Mouse (Mus musculus): ENCODE measurements around the gene S100a6. TPM values are rescaled to one million over a fixed set of nuclear protein-coding genes. Genes with fewer than 3 reads are reported as not detected.

Gene S100a6
- polyA plus RNA-seq, 2 experiments: 108 to 233 TPM

DNA sequence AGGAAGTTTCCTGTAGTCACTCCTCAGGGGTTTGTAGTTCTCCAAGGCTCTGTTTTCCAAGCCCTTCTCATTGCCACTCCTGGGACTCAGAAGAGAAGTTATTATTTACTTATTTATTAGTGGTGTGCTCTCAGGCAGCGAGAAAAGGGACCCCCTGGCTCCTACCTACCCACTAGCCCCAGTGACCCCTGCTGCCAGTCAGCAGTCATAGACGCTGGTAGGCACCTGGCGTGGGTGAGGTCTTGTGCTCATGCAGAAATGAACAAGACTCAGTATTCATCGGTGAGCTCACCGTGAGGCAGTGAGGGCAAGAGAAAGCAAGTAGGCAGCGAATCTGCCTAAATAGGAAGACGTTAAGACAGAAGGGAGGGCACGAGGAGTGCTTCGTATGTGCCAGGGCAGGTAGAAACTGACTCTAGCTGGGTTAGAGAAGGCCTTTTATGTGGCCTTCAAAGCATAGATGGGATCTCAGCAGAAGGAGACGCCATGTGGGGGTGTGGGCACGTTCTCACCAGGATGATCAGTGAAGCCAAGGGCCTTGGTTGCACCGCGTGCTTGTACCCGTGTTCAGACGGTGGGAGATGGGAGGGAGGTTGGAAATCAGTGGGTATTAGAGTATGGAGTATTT lies 26.6 kb upstream of the S100a6 start:
- Histone ChIP-seq H3K36me3 (ENCODE audit: control insufficient read depth, insufficient read depth, low read length) (no peaks in the 10 kb centered on the region), H3K9ac (ENCODE audit: low read depth, low read length, severe bottlenecking) (no peak overlapping the region), H3K4me2 (replicated peaks; ENCODE audit: low read depth, low read length, severe bottlenecking) (no peak overlapping the region), H3K4me1 (ENCODE audit: control insufficient read depth, insufficient read depth, low read length) (peaks cover 8% of the 10 kb centered on the region), H3K27me3 (ENCODE audit: control insufficient read depth, insufficient read depth, low read length) (no peaks in the 10 kb centered on the region), H3K9me3 (ENCODE audit: control insufficient read depth, low read length) (no peaks in the 10 kb centered on the region), H3K27ac (replicated peaks; ENCODE audit: low read depth, low read length) (no peak overlapping the region), H3K4me3 (replicated peaks; ENCODE audit: low read length) (no peak overlapping the region)
- ATAC-seq (ENCODE audit: low FRiP score, low read depth) (peak; percentile 1; the same call in 1 of the 2 replicates), DNase-seq (ENCODE audit: low spot score) (no peak)
- WGBS: 81% methylated on average over 15 of the region's 15 CpGs
- no peak for TF ChIP-seq POLR2A (IDR thresholded peaks at IDR 0.05; ENCODE audit: borderline replicate concordance, extremely low read depth, insufficient read depth, insufficient read length)

DNA sequence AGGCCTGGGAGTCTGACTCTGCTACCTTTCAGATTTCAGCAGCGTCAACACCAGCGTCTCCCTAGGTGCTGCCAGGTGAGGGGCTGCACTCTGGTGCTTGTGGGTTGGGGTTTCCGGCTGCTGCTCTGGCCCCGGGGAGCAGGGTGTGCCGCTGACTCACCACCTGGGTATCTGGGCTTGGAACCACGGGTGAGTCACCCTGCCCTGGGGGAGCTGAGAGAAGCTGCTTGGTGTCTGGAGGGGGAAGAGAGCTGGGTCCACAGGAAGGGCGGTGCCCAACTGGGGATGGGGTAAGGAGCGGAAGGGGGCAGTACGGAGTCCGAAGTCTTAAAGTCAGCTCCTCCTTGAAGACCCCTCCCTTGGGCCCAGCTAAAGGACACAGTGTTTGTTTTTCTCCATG lies 25.8 kb upstream of the S100a6 start:
- TF ChIP-seq POLR2A (IDR thresholded peaks at IDR 0.05; ENCODE audit: borderline replicate concordance, extremely low read depth, insufficient read depth, insufficient read length): no peak
- no peaks in the 10 kb centered on the region for H3K27me3 ChIP-seq (ENCODE audit: control insufficient read depth, insufficient read depth, low read length)
- H3K27ac ChIP-seq (replicated peaks; ENCODE audit: low read depth, low read length): no peak overlapping the region; the same call in 1 of the 2 replicates
- no peak overlapping the region for H3K9ac ChIP-seq (ENCODE audit: low read depth, low read length, severe bottlenecking)
- H3K4me3 ChIP-seq (replicated peaks; ENCODE audit: low read length): no peak overlapping the region
- WGBS: 50% methylated on average over 10 of the region's 10 CpGs
- no peaks in the 10 kb centered on the region for H3K9me3 ChIP-seq (ENCODE audit: control insufficient read depth, low read length)
- H3K36me3 ChIP-seq (ENCODE audit: control insufficient read depth, insufficient read depth, low read length): no peaks in the 10 kb centered on the region
- H3K4me2 ChIP-seq (replicated peaks; ENCODE audit: low read depth, low read length, severe bottlenecking): no peak overlapping the region
- peak; percentile 10 for DNase-seq (ENCODE audit: low spot score)
- ATAC-seq (ENCODE audit: low FRiP score, low read depth): no peak
- peaks cover 8% of the 10 kb centered on the region for H3K4me1 ChIP-seq (ENCODE audit: control insufficient read depth, insufficient read depth, low read length)

DNA sequence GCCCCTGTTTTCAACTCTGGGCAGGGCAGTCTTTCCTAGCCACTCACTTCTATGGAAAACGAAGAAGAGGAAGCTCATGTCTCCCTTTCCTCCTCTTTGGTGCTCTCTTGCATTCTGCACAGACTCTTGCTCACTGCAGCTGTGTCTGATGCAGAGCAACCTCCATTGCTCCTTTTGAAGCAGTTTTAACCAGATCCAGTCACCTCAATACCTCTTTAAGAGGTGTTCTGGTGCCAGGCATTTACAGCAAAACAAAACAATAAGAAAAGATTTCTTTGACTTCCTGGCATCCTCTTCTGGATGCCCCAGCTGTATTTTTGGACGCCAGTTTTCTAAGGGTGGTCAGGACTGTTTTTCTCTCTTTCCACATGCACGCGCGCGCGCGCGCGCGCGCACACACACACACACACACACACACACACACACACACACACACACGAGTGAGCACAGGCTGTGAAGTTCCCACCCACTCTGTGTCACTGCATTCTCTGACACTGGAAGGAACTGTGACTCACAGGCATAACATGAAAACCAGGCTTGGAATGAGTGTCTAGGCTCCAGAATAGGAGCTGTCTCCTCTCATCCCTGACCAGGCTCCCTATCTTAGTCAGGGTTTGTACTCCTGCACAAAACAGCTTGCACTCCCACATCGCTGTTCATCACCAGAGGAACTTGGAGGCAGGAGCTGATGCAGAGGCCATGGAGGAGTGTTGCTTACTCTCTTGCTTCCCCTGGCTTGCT lies 25.2 kb upstream of the S100a6 start:
- H3K36me3 ChIP-seq (ENCODE audit: control insufficient read depth, insufficient read depth, low read length): no peaks in the 10 kb centered on the region
- H3K4me1 ChIP-seq (ENCODE audit: control insufficient read depth, insufficient read depth, low read length): peaks cover 8% of the 10 kb centered on the region
- H3K9ac ChIP-seq (ENCODE audit: low read depth, low read length, severe bottlenecking): no peak overlapping the region
- H3K4me2 ChIP-seq (replicated peaks; ENCODE audit: low read depth, low read length, severe bottlenecking): no peak overlapping the region
- H3K27me3 ChIP-seq (ENCODE audit: control insufficient read depth, insufficient read depth, low read length): no peaks in the 10 kb centered on the region
- WGBS: 87% methylated on average over 14 of the region's 14 CpGs
- no peak overlapping the region for H3K4me3 ChIP-seq (replicated peaks; ENCODE audit: low read length)
- no peak for TF ChIP-seq POLR2A (IDR thresholded peaks at IDR 0.05; ENCODE audit: borderline replicate concordance, extremely low read depth, insufficient read depth, insufficient read length)
- H3K9me3 ChIP-seq (ENCODE audit: control insufficient read depth, low read length): no peaks in the 10 kb centered on the region
- DNase-seq (ENCODE audit: low spot score): peak; percentile 17
- H3K27ac ChIP-seq (replicated peaks; ENCODE audit: low read depth, low read length): no peak overlapping the region; the same call in 1 of the 2 replicates
- ATAC-seq (ENCODE audit: low FRiP score, low read depth): no peak

DNA sequence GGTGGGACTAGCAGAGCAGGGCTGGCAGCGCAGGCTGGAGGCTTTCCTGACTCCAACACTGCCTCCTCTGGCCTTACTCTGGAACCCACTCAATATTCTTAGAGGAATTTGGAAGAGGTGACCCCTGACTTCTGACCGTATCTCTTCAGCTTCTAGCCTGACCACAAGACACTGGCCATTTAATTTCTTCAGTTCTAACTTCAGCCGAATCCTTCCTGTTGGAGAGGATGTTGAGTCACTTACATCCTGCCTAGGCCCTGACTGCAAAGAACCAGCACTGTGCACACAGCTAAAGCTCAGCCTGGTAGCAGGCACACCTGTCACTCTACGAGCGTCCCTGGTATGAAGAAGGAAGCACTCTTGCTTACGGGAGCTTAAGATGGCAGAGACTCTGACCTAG lies 23.3 kb upstream of the S100a6 start:
- no peaks in the 10 kb centered on the region; the same call in 1 of the 2 replicates for H3K9me3 ChIP-seq (ENCODE audit: control insufficient read depth, low read length)

DNA sequence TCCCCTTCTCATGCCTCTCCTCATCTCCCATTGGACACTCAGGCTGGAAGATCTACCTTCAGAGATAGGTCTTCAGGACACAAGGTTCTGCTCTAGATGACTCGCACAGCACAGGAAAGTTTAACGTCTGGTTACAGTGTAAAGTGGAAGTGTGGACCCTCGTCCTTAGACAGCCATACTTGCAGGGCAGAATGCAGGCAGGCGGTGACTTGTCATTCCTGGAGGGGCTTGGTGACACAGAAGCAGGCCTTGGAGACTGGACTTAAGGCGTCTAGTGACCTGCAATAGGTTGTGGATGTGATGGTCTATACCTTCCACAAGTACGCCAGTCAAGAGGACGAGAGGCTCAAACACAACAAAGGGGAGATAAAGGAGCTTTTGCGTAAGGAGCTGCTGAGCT lies 22.7 kb upstream of the S100a6 start, which contains the start of gene S100a2:
Gene S100a2, plus strand, starts transcription at position 301 of the 400 bp plus-strand sequence.
- no peak for TF ChIP-seq POLR2A (IDR thresholded peaks at IDR 0.05; ENCODE audit: borderline replicate concordance, extremely low read depth, insufficient read depth, insufficient read length)
- H3K27me3 ChIP-seq (ENCODE audit: control insufficient read depth, insufficient read depth, low read length): no peaks in the 10 kb centered on the region

More for the DNA sequence above, 23.3 kb upstream of the S100a6 start:
- 64% methylated on average over 6 of the region's 6 CpGs for WGBS
- H3K27ac ChIP-seq (replicated peaks; ENCODE audit: low read depth, low read length): no peak overlapping the region
- ATAC-seq (ENCODE audit: low FRiP score, low read depth) (no peak), DNase-seq (ENCODE audit: low spot score) (no peak)
- H3K36me3 ChIP-seq (ENCODE audit: control insufficient read depth, insufficient read depth, low read length): no peaks in the 10 kb centered on the region
- no peak for TF ChIP-seq POLR2A (IDR thresholded peaks at IDR 0.05; ENCODE audit: borderline replicate concordance, extremely low read depth, insufficient read depth, insufficient read length)
- no peak overlapping the region for H3K4me3 ChIP-seq (replicated peaks; ENCODE audit: low read length)
- H3K4me2 ChIP-seq (replicated peaks; ENCODE audit: low read depth, low read length, severe bottlenecking): no peak overlapping the region
- peaks cover 8% of the 10 kb centered on the region for H3K4me1 ChIP-seq (ENCODE audit: control insufficient read depth, insufficient read depth, low read length)
- H3K9ac ChIP-seq (ENCODE audit: low read depth, low read length, severe bottlenecking): no peak overlapping the region
- no peaks in the 10 kb centered on the region for H3K27me3 ChIP-seq (ENCODE audit: control insufficient read depth, insufficient read depth, low read length)

More for the DNA sequence above, 22.7 kb upstream of the S100a6 start, which contains the start of gene S100a2:
- WGBS: 83% methylated on average over 8 of the region's 8 CpGs
- Histone ChIP-seq H3K4me3 (replicated peaks; ENCODE audit: low read length) (no peak within 1 kb of the TSS), H3K4me2 (replicated peaks; ENCODE audit: low read depth, low read length, severe bottlenecking) (no peak within 1 kb of the TSS), H3K27ac (replicated peaks; ENCODE audit: low read depth, low read length) (no peak within 1 kb of the TSS), H3K4me1 (ENCODE audit: control insufficient read depth, insufficient read depth, low read length) (peaks cover 8% of the 10 kb centered on the region), H3K36me3 (ENCODE audit: control insufficient read depth, insufficient read depth, low read length) (no peaks in the 10 kb centered on the region), H3K9me3 (ENCODE audit: control insufficient read depth, low read length) (no peaks in the 10 kb centered on the region; the same call in 1 of the 2 replicates), H3K9ac (ENCODE audit: low read depth, low read length, severe bottlenecking) (no peak within 1 kb of the TSS)
- ATAC-seq (ENCODE audit: low FRiP score, low read depth): no peak
- no peak for DNase-seq (ENCODE audit: low spot score)

Measured in limb, embryonic 14.5 days (tissue).